Mouse (Mus musculus) spleen, adult 2 months (tissue): ENCODE measurements around the gene Smc6.

Source experiments
- CTCF ChIP-seq: fragments of 200-500 bp; IDR thresholded peaks from 2 replicates; pipeline ENCODE4 v1.5.1; 2011; ENCODE audit warnings: mild to moderate bottlenecking, inconsistent platforms; ENCODE audit not compliant: insufficient read depth, insufficient read length, insufficient replicate concordance; ENCODE audit errors: extremely low read depth
- POLR2A ChIP-seq: fragments of 200-500 bp; IDR thresholded peaks from 2 replicates; pipeline ENCODE4 v1.6.1; 2011; ENCODE audit warnings: low read depth, low read length, inconsistent platforms

- TF ChIP-seq CTCF, result no peak
- no peak for TF ChIP-seq POLR2A
Observed at GRCm38 (mm10) chr12:11264895-11265294, 791 bp upstream of the Smc6 start.
